Mouse (Mus musculus): Measurements from ENCODE around the gene Acvr1. TPM values are rescaled to one million over a fixed set of nuclear protein-coding genes. Genes with fewer than 3 reads are reported as not detected.

Gene Acvr1
- polyA plus RNA-seq, 1 experiment = not detected

DNA sequence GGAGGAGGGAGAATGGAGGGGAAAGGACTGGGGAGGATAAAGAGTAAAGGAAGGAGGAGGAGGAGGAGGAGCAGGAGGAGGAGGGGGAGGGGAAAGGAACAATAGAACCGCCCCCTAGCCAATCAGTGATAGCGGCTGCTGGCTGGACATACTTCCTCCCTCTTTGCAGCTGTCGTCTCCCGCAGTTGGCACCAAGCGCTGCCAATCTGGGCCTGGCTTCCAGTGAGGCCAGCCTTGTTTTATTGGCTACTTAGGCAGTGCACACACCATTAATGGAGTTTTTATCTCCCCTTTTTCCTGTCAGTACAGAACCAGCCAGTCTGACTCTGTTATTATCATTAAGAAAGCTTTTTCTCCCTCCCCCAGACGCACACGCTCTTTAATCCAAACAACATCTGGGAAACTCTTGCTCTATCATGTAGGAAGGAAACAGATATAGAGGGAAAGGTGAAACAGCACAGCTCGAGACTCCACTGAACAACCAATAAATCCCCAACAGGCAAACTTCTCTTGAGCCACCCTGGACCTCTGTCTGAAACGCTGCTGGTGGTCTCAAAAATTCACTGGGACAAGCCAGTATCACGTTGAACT is 34.6 kb downstream of the Acvr1 start:
- 6% methylated on average over 10 of the region's 10 CpGs for WGBS
- H3K4me1 ChIP-seq (ENCODE audit: control insufficient read depth, insufficient read depth, low read length) = peaks cover 39% of the 10 kb centered on the region
- peak overlapping the region; percentile 33; the same call in 1 of the 2 replicates for H3K27ac ChIP-seq (ENCODE audit: insufficient read depth, low read depth, low read length)
- TF ChIP-seq CTCF (IDR thresholded peaks at IDR 0.05; ENCODE audit: insufficient read depth, low read depth, low read length) = no peak
- TF ChIP-seq POLR2A (IDR thresholded peaks at IDR 0.05; ENCODE audit: insufficient read depth, low read depth, low read length) = no peak
- H3K4me3 ChIP-seq (ENCODE audit: insufficient read depth, low read depth, low read length) = no peak overlapping the region

DNA sequence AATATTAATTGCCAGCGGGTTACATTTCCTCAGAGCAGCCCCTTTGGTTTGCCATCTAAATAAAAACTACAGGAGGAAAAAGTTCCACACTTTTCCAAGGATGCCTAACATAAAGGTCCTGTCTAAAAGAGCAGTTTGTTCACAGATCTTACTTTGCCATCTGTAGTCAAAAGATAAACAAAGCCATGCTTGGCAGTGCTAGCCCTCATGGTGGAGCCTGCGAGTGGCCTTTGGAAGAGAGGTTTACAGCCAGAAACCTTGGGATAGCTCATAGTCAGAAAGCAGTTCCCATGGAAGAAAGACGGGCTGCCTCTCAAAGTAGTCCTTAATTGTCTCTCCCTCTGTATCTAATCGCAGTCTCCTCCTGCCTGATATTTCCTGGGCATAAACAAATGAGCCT is 36.4 kb downstream of the Acvr1 start:
- Histone ChIP-seq H3K4me3 (ENCODE audit: insufficient read depth, low read depth, low read length) (no peak overlapping the region), H3K4me1 (ENCODE audit: control insufficient read depth, insufficient read depth, low read length) (peaks cover 39% of the 10 kb centered on the region), H3K27ac (ENCODE audit: insufficient read depth, low read depth, low read length) (no peak overlapping the region)
- WGBS = 59% methylated on average over 4 of the region's 4 CpGs
- TF ChIP-seq POLR2A (IDR thresholded peaks at IDR 0.05; ENCODE audit: insufficient read depth, low read depth, low read length) (no peak), CTCF (IDR thresholded peaks at IDR 0.05; ENCODE audit: insufficient read depth, low read depth, low read length) (no peak)

DNA sequence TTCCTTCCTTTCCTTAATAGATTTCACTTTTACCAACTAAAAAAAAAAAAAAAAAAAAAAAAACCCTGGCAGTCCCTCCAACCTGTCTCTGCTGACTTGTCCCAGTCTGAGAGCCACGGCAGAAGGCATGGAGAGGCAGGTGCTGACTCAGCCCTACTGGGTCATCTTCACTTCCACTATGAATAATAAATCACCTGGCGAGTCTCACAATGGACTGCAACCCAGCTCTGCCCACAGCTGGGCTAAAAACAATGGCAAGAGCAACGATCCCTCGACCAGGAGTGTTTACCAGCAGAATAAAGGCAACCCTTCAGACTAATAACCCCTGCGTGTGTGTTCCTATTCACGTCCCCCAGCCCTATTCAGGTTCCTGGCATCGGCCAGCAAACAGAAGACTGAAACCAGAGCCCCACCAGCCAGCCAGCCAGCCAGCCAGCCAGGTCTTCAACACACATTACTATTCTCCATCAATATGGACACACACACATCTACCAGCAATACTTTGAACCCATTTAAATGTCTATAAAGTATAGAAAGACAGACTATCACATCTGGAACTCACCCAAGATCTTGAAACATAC is 37.0 kb downstream of the Acvr1 start:
- TF ChIP-seq CTCF (IDR thresholded peaks at IDR 0.05; ENCODE audit: insufficient read depth, low read depth, low read length) = no peak
- TF ChIP-seq POLR2A (IDR thresholded peaks at IDR 0.05; ENCODE audit: insufficient read depth, low read depth, low read length) = no peak
- H3K27ac ChIP-seq (ENCODE audit: insufficient read depth, low read depth, low read length) = 0 out of 2 replicates have a peak overlapping the region, but pooled peaks have one; percentile 17
- H3K4me3 ChIP-seq (ENCODE audit: insufficient read depth, low read depth, low read length) = no peak overlapping the region
- peaks cover 38% of the 10 kb centered on the region for H3K4me1 ChIP-seq (ENCODE audit: control insufficient read depth, insufficient read depth, low read length)
- WGBS = 35% methylated on average over 7 of the region's 7 CpGs

DNA sequence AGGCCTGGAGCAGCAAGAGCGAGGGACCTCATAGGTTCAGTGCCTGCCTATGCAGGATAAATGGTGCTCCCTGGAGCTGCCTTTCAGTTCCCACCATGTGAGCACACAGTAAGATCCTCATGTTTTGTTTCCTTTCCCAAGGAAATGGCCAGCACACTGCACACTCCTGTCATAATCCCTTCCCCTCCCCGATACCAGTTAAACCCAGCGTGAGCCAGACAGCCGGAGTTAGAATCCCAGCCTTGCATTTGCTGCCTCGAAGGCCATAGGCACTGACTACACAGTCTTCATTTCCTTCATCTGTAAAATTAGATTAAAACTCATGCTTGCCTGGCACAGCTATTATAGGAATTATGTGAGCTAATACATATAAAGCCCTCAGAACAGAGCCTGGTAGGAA is 37.6 kb downstream of the Acvr1 start:
- 50% methylated on average over 5 of the region's 5 CpGs for WGBS
- no peak for TF ChIP-seq POLR2A (IDR thresholded peaks at IDR 0.05; ENCODE audit: insufficient read depth, low read depth, low read length)
- no peak for TF ChIP-seq CTCF (IDR thresholded peaks at IDR 0.05; ENCODE audit: insufficient read depth, low read depth, low read length)
- no peak overlapping the region for H3K27ac ChIP-seq (ENCODE audit: insufficient read depth, low read depth, low read length)
- H3K4me1 ChIP-seq (ENCODE audit: control insufficient read depth, insufficient read depth, low read length) = peaks cover 36% of the 10 kb centered on the region
- no peak overlapping the region for H3K4me3 ChIP-seq (ENCODE audit: insufficient read depth, low read depth, low read length)

DNA sequence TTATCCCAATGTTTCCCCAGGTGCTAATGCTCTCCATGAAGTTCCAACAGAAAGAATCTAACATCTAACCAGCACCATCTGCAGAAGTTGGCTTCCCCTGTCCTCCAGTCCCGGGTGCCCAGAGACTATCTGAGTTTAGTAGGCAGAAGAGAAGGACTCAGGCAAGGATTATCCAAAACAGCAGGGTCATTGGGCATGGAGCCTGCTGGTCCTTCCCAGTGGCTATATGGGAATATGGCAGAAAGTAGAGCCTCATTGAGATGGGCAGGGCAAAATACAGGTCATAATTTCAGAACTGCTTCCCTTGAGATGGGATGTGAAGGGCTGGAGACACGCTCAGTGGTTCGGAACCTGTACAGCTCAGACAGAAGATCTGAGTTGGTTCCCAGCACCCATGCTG is 39.2 kb downstream of the Acvr1 start:
- 82% methylated on average over 3 of the region's 3 CpGs for WGBS
- TF ChIP-seq POLR2A (IDR thresholded peaks at IDR 0.05; ENCODE audit: insufficient read depth, low read depth, low read length) = no peak
- TF ChIP-seq CTCF (IDR thresholded peaks at IDR 0.05; ENCODE audit: insufficient read depth, low read depth, low read length) = no peak
- Histone ChIP-seq H3K4me3 (ENCODE audit: insufficient read depth, low read depth, low read length) (no peak overlapping the region), H3K27ac (ENCODE audit: insufficient read depth, low read depth, low read length) (no peak overlapping the region), H3K4me1 (ENCODE audit: control insufficient read depth, insufficient read depth, low read length) (peaks cover 24% of the 10 kb centered on the region)

DNA sequence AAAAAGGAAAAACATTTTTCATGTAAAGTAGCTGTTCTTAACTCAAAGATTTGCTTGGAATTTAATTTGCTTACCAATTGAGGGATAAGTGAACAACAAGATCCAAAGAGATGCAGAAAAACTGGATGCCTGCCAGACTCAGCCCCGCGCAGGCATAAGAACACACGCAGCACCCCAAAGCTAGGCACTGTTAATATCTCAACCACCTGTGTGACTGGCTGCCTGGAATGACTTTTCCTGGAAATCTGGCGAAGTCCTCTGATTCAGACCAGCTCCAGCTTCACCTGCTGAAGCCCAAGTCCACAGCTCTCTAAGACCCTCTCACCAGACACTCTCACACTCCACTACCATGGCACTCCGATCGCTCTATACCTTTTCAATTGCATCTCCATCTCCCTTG is 42.6 kb downstream of the Acvr1 start:
- WGBS = 57% methylated on average over 6 of the region's 6 CpGs
- TF ChIP-seq POLR2A (IDR thresholded peaks at IDR 0.05; ENCODE audit: insufficient read depth, low read depth, low read length) (no peak), CTCF (IDR thresholded peaks at IDR 0.05; ENCODE audit: insufficient read depth, low read depth, low read length) (no peak)
- peaks cover 11% of the 10 kb centered on the region for H3K4me1 ChIP-seq (ENCODE audit: control insufficient read depth, insufficient read depth, low read length)
- H3K4me3 ChIP-seq (ENCODE audit: insufficient read depth, low read depth, low read length) = no peak overlapping the region
- H3K27ac ChIP-seq (ENCODE audit: insufficient read depth, low read depth, low read length) = peak overlapping the region; percentile 51; the same call in 1 of the 2 replicates

DNA sequence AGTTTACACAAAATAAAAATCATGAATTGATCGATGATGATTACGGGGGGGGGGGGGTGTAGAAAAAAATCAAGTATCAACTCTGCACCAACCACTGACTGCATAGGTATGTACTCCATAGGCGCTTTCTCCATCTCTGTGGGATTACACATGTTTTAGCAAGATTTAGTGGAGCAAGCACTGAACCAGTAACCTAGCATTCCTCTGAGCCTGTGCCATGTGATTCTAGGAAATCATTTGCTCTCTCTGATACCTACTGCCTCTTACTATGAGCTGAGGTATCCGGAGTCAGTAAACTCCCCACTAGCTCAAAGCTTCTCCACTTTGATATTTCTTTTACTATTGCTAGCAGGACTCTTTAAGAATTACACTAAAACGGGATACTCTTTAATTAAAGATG is 43.1 kb downstream of the Acvr1 start:
- Histone ChIP-seq H3K27ac (ENCODE audit: insufficient read depth, low read depth, low read length) (no peak overlapping the region), H3K4me1 (ENCODE audit: control insufficient read depth, insufficient read depth, low read length) (peaks cover 9% of the 10 kb centered on the region), H3K4me3 (ENCODE audit: insufficient read depth, low read depth, low read length) (no peak overlapping the region)
- 64% methylated on average over 5 of the region's 5 CpGs for WGBS
- TF ChIP-seq CTCF (IDR thresholded peaks at IDR 0.05; ENCODE audit: insufficient read depth, low read depth, low read length) (no peak), POLR2A (IDR thresholded peaks at IDR 0.05; ENCODE audit: insufficient read depth, low read depth, low read length) (no peak)

DNA sequence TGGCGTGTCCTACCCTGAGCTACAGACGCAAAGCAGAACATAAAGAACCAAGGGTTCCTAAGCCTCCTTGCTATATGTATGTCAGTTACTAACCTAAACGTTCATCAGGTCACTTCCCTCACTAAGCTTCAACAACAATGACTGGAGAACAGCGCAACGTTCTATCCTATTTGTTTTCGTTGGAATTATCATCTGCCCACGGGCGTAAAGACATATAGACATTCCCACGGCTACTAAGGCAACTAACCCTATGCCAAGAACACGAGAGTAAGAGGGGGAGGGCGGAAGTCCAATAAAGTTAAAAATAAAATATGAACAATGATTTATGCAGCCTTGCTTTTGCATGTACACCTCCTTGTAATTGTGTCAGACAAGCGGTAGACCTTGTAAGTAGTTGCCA is 43.9 kb downstream of the Acvr1 start:
- H3K4me3 ChIP-seq (ENCODE audit: insufficient read depth, low read depth, low read length) = no peak overlapping the region
- 77% methylated on average over 12 of the region's 12 CpGs for WGBS

DNA sequence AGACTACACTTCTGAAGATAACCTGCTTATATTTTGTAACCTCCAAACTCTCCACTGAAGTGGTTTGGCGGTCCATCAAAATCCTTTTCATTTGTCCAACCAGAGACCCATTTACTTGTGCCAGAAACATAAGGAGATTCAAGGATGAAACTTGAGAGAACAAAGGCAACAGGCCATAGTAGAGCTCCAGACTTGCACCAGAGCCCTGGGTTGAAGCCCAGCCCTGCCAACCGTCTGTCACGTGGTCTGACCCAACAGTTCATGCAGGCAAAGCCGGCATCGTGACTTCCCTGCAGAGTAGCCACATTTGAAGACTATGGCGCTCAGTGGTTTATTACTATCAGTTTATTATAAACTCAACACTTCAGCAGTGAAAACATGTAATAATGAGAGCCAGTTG is 45.3 kb downstream of the Acvr1 start:
- Histone ChIP-seq H3K27ac (ENCODE audit: insufficient read depth, low read depth, low read length) (no peak overlapping the region), H3K4me1 (ENCODE audit: control insufficient read depth, insufficient read depth, low read length) (peaks cover 12% of the 10 kb centered on the region), H3K4me3 (ENCODE audit: insufficient read depth, low read depth, low read length) (no peak overlapping the region)
- TF ChIP-seq POLR2A (IDR thresholded peaks at IDR 0.05; ENCODE audit: insufficient read depth, low read depth, low read length) = no peak
- TF ChIP-seq CTCF (IDR thresholded peaks at IDR 0.05; ENCODE audit: insufficient read depth, low read depth, low read length) = no peak
- 59% methylated on average over 6 of the region's 6 CpGs for WGBS

More for the DNA sequence above, 43.9 kb downstream of the Acvr1 start:
- no peak for TF ChIP-seq CTCF (IDR thresholded peaks at IDR 0.05; ENCODE audit: insufficient read depth, low read depth, low read length)
- peaks cover 9% of the 10 kb centered on the region for H3K4me1 ChIP-seq (ENCODE audit: control insufficient read depth, insufficient read depth, low read length)
- no peak overlapping the region; the same call in 1 of the 2 replicates for H3K27ac ChIP-seq (ENCODE audit: insufficient read depth, low read depth, low read length)
